Mouse (Mus musculus): Measurements from ENCODE around the gene Gm3542. TPM values are rescaled to one million over a fixed set of nuclear protein-coding genes. Genes with fewer than 3 reads are reported as not detected.

The Gm3542 gene
- not detected in 2 replicates for polyA plus RNA-seq (2012; rRNA removed)

GRCm38 (mm10) chr14:5334828-5335227, at the start of gene Gm3542:
TSS of gene Gm3542 (minus strand) at chr14:5334928.

Other genes starting within 250 kb of the Gm3542 start
- not detected in 2 replicates for gene Gm8279, start 203.4 kb downstream of the Gm3542 start, polyA plus RNA-seq (2012; rRNA removed)
- gene Gm3317, start 170.4 kb downstream of the Gm3542 start, polyA plus RNA-seq (2012; rRNA removed) = 0.76 TPM in 1 of 2 replicates, not detected in the other
- not detected in 2 replicates for gene Gm8271, start 149.1 kb downstream of the Gm3542 start, polyA plus RNA-seq (2012; rRNA removed)
- not detected in 2 replicates for gene Gm3526, start 74.3 kb downstream of the Gm3542 start, polyA plus RNA-seq (2012; rRNA removed)
- gene Gm3500, start 54.1 kb upstream of the Gm3542 start, polyA plus RNA-seq (2012; rRNA removed) = 0.11 and 0.65 TPM in 2 replicates
- 1.2 and 3.3 TPM in 2 replicates for gene Gm3194, start 120.5 kb upstream of the Gm3542 start, polyA plus RNA-seq (2012; rRNA removed)
- gene Gm8246, start 142.9 kb upstream of the Gm3542 start, polyA plus RNA-seq (2012; rRNA removed) = not detected in 2 replicates
- not detected in 2 replicates for gene Gm3187, start 149.3 kb upstream of the Gm3542 start, polyA plus RNA-seq (2012; rRNA removed)
- 2.3 and 4.2 TPM in 2 replicates for gene Gm3488, start 166.7 kb upstream of the Gm3542 start, polyA plus RNA-seq (2012; rRNA removed)
- gene Gm3532, start 203.6 kb upstream of the Gm3542 start, polyA plus RNA-seq (2012; rRNA removed) = 0.04 TPM in 1 of 2 replicates, not detected in the other